Mouse (Mus musculus) mouse embryonic stem cell (cell line): ENCODE data around the gene Acss1.

ENCODE experiments used
- in situ Hi-C, 2 experiments: fragments of 300-500 bp; cut with MboI; formaldehyde crosslinking; loops; 1 replicate in 1 of 2; 3 replicates in 1 of 2; pipeline ENCODE4 v1.14.3; 2019 to 2020; ENCODE audit warnings: low sequenced_read_pairs in 2 of 2, low pct_unique_long_range_greater_than_20kb in 1 of 2, mixed read lengths in 1 of 2; ENCODE audit not compliant: unreplicated experiment in 1 of 2

The Acss1 gene

GRCm38 (mm10) chr2:150604802-150605201, 63.5 kb downstream of the Acss1 start:
- in situ Hi-C loops: loop anchor here in 1 of 2 experiments (5.0 kb wide), 1 partner anchor 142 kb away; the partner anchor contains the start of gene Entpd6

- in situ Hi-C loops: no loop called here
Measured at GRCm38 (mm10) chr2:150602166-150602565, 66.1 kb downstream of the Acss1 start.

- in situ Hi-C loops: no loop called here
Measured at GRCm38 (mm10) chr2:150600263-150600662, 68.0 kb downstream of the Acss1 start.

- in situ Hi-C loops: no loop called here
Measured at GRCm38 (mm10) chr2:150595411-150596190, 72.7 kb downstream of the Acss1 start.

GRCm38 (mm10) chr2:150589076-150589475, 79.2 kb downstream of the Acss1 start:
- in situ Hi-C loops: no loop called here

GRCm38 (mm10) chr2:150579628-150580027, 88.7 kb downstream of the Acss1 start:
- in situ Hi-C loops: no loop called here

- in situ Hi-C loops: no loop called here
Measured at GRCm38 (mm10) chr2:150578603-150579002, 89.7 kb downstream of the Acss1 start.

- in situ Hi-C loops: no loop called here
Measured at GRCm38 (mm10) chr2:150576256-150576655, 92.0 kb downstream of the Acss1 start.

GRCm38 (mm10) chr2:150572463-150572862, 95.8 kb downstream of the Acss1 start:
- in situ Hi-C loops: no loop called here

- in situ Hi-C loops: no loop called here
Measured at GRCm38 (mm10) chr2:150570761-150571160, 97.5 kb downstream of the Acss1 start.

- in situ Hi-C loops: no loop called here
Measured at GRCm38 (mm10) chr2:150569847-150570590, 98.3 kb downstream of the Acss1 start, which contains the start of gene Cst7. Cst7 (plus strand) TSS chr2:150570415.
